Mouse (Mus musculus): Measurements from ENCODE around the gene Plxnb3. TPM values are rescaled to one million over a fixed set of nuclear protein-coding genes. Genes with fewer than 3 reads are reported as not detected.

Gene Plxnb3
- polyA plus RNA-seq, 1 experiment: 0.41 TPM

DNA sequence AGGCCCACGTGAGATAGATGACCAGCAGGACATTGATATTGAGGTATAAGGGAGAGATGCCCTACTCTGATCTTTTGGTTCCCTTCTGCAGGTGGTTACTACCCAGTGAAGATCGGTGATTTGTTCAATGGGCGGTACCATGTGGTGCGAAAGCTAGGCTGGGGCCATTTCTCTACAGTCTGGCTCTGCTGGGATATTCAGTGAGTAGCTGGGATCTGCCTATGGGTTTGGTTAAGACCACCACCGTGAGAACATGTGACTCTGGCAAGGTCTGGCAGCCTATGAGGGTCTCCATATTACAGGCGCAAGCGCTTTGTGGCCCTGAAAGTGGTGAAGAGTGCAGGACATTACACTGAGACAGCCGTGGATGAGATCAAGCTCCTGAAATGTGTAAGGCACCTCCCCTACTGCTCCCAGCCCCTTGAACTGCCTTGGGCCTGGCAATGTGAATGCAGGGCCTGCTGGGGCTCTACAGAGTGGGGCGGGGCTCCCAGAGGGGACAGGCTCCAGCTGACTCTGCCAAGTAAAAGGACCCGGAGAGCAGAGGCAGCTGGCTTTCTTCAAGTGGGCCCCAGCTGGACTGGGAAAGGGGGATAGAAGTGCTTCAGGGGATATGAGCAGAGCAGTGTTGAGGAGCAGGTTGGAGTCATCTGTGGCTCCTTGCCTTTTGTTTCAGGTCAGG lies 18.1 kb downstream of the Plxnb3 start:
- WGBS: 70% methylated on average over 10 of the region's 10 CpGs
- DNase-seq (ENCODE audit: low read depth, low spot score): no peak

DNA sequence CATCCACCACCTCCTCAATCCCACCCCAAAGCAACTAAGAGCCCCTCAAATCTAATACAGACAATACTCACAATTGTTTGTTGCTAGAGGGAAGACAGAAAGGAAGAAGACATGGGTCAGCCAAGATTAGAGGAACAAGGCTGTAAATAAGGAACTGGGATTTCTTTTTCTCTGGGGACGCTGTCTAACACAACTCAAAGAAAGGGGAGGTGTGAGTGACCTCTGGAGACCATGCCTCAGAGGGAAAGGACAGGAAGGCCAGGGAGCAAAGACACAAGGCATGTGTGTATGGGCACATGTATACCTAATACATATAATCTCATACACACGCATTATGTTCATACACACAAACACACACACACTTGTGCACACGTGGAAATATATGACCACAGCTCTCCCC lies 25.3 kb downstream of the Plxnb3 start:
- DNase-seq (ENCODE audit: low read depth, low spot score): no peak

DNA sequence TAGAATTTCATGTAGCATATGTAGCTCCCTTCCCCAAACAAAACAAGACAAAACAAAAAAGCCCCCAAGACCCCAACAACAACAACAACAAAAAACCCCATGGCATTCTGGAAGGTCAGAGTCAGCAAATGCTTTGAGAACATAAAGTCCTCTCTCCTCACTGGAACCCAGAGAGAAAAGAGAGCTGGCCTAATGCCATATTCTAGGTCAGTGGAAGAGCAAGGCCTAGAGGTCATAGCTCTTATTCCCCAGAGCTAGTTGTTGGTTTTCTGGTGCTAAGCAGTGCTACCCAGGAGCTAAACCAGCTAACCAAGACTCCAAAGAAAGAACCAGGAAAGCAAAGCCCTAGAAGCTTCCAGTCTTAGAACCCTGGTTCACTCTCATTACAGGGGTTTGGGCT lies 28.8 kb downstream of the Plxnb3 start:
- DNase-seq (ENCODE audit: low read depth, low spot score): no peak

More for the DNA sequence above, 25.3 kb downstream of the Plxnb3 start:
- WGBS: 76% methylated on average over 3 of the region's 3 CpGs

DNA sequence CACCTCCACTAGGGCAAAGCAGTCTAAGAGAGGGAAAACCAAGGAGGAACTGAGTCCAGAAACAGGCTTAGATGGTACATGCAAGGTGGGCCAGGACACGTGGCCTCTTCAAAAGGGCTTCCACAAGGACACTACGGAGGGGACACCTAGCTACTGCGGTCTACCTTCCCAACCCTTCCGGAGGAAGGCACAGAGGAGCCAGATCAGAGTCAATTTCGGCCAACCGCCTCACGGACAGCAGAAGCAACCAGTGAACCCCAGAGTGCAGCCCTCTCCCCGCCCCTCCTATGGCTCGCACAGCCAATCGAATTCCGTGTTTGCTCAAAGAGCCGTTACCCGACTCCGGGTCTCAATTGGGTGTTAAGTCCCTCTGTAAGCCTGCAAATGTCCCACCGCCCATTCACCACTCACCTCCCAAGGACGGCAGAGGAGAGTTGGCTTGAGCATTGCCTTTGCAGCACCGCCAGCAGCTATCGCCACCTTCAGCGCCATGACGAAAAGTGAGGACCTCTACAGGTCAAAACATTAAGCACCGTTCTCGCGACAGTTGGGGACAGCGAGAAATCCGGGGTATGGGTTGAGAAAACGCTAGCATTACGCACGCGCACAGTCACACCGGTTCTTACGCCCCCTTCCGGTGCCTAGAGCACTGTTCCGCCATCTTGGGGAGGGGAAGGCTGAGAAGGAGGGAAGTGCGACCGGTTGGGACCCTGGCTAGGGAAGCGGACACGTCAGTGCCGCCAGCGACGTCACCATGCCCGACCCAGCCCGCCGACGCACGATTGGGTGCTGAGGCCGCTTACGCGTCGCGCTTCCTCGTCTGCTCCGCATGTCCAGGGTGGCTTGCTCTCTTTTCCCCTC lies 29.7 kb downstream of the Plxnb3 start, which contains the start of the genes Idh3g and Ssr4:
Gene Idh3g (minus strand): TSS at position 534 of the 861 bp plus-strand sequence.
Gene Ssr4 (plus strand): TSS at position 665 of the 861 bp plus-strand sequence.
- 22% methylated on average over 52 of the region's 52 CpGs for WGBS

DNA sequence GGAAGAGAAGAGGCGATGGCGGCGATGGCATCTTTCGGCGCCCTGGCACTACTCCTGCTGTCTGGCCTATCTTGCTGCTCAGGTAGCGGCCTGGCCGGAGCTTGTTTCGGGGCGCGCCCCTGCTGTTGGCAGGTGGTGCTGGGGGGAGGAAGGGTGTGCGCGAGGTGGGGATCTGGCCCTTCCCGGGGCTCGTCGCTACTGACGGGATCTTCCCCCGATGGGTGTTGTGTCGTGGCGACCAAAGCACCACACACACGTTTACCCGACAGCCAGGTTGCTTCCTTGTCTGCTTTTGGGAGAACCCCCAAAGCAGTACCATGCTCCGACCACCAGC lies 30.3 kb downstream of the Plxnb3 start:
- WGBS: 17% methylated on average over 22 of the region's 22 CpGs
- no peak for DNase-seq (ENCODE audit: low read depth, low spot score)

More for the DNA sequence above, 29.7 kb downstream of the Plxnb3 start, which contains the start of the genes Idh3g and Ssr4:
- peak; percentile 88 for DNase-seq (ENCODE audit: low read depth, low spot score)

DNA sequence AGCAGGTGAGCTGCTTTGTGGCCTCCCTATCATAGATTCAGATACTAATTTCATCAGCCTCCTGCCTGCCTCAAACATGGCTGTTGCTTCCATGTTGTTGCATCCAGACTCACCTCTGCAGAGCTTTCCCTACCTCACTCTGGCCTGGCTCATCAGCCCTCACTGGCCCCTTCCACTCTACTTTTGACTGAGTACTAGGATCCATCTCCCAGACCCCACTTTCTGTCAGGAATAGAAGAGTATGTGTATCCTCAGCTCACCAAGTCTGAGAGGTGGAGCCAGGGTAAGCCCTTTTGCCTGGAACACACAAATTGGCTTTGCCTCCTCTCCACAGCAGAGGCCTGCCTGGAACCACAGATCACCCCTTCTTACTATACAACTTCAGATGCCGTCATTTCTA lies 31.6 kb downstream of the Plxnb3 start:
- WGBS: 92% methylated on average over 1 of the region's 1 CpGs
- DNase-seq (ENCODE audit: low read depth, low spot score): no peak

DNA sequence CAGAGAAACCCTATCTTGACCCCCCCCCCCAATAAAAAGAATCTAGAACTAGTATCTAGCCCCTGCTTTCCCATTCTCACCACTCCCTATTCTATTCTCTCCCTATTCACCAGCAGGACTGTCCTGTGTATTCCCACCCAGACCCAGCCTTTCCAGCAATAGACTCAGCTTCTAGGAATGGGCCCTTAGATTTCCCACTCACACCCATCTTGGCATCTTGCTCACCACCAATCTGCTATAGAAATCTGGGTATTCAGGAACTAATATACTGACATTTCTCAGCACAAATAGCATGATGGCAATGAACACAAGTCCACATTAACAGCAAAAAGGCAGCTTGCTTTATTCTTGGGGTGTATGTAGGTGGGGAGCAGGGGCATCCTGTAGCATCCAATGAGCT lies 36.1 kb downstream of the Plxnb3 start:
- DNase-seq (ENCODE audit: low read depth, low spot score): no peak

DNA sequence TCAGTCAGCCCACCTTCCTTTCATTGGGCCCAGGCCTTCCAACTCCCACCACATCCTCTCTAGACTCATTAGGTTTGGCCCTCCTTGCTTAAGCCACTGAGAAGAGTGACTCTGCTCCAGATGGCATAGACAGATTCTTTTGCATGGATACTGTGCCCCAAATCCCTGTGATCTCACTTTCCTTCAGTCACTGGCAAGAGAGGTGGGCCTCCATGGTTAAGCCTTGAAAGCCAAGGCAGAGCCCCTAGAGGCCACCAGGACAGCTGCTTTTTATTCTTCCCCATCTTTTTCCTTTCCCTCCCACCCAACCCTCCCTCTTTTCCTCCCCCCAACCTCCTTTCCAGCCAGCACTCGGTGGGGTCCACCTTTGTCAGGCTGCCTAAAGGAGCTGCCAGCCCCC lies 36.6 kb downstream of the Plxnb3 start:
- DNase-seq (ENCODE audit: low read depth, low spot score): no peak
- 65% methylated on average over 1 of the region's 1 CpGs for WGBS

DNA sequence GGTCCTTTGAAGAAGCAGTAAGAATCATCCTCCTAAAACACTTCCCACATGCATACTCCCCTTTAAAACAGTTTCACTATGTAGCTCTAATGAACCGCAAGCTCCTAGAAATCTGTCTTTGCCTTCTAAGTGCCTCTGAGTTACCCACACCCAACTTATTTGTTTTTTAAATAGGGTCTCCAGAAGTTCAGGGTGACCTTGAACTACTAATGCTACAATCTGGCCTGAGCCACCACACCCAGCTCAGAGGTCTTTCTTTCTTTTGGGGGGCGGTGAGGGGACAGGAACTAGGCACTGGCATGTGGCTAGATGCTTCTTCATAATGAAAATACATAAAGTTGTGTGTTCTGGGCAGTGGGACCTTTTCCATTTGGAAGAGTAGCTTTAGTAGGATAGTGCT lies 40.6 kb downstream of the Plxnb3 start:
- WGBS: 81% methylated on average over 2 of the region's 2 CpGs

DNA sequence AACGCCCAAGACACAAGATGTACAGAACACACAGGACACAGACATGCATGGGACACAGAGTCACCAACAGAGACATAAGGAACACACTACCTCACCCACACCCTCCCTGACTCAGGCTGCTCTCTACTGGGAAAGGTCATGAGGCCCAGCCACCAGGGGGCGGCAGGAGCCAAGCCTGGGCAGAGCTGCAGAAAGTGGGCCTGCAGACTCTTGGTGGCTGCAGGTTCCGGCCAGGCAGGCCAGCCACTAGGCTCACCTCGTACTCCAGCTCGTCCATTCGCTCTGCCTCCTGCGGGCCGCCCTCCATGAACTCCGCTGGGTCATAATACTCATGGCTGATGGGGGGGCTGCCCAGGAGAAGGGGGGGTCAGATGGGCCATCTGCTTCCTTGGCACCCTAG lies 41.6 kb downstream of the Plxnb3 start:
- WGBS: 47% methylated on average over 9 of the region's 9 CpGs
- no peak for DNase-seq (ENCODE audit: low read depth, low spot score)

More for the DNA sequence above, 40.6 kb downstream of the Plxnb3 start:
- no peak for DNase-seq (ENCODE audit: low read depth, low spot score)

DNA sequence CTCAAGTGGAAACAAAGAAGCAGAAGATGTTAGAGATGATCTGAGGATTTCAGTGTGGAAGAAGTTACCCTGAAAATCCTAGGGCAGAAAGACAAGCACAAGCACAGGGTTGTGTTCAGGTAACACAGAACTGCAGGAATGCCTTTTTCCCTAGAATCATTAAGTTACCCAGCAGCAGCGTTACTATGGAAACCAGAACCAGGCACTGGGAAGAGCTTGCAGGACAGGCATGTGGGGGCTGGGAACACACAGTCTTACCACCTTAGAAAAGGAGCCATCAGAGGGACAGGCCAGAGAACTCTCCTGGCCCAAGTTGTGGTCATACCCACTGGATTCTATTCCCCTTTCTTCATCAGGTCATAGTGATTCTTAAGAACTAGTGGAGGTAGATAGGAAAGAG lies 48.9 kb downstream of the Plxnb3 start:
- 41% methylated on average over 1 of the region's 1 CpGs for WGBS
- no peak for DNase-seq (ENCODE audit: low read depth, low spot score)

DNA sequence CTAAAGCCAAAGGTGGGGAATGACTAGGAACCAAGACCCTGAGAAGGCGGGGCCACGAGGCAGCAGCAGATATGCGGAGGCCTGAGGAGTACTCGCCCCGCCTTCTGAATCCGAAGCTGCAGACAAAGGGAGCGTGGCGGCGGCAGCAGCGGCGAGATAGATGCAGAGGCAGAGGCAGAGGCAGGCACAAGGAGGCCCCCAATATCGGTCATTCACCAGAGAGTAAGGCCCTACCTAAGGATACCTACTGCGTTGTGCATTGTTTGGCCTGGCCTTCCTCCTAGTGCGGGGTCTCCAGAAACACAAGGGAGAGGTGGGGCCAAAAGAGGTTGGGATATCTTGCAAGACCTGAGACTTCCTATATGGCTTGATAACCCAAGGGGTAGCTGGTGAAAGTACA lies 58.2 kb downstream of the Plxnb3 start:
- 17% methylated on average over 14 of the region's 14 CpGs for WGBS
- no peak for DNase-seq (ENCODE audit: low read depth, low spot score)

DNA sequence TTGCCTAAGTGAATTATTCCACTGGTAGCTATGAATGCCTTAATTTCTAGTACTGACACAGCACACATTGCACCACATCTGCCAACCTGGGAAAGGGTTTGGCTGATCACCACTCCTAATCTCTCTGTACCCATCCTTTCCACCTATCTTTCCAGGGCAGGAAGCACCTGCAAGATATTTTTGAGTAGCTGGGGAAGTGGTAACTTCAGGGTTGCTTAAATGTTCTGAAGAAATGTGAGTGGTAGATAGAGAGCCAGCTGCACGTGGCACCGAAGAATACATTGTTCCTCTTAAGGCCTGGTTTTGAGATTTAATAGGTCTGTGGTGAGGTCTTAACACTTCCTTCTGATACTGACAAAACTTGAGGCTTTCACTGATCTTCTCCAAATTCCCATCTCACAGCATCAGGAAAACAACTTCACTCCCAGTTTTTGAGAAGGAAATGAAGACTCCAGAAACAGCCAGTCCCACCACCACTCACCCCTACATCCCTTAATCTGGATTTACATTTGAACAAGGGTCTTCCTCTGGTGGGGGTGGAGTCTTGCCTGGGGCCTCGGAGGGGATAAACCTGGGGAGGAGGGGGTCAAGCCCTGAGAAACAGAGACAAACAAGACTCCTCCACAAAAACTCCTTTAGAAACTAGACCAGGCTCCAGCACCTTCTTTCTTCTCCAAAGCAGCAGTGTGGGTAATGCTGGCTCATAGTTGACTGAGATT lies 59.9 kb downstream of the Plxnb3 start:
- 65% methylated on average over 3 of the region's 3 CpGs for WGBS
- no peak for DNase-seq (ENCODE audit: low read depth, low spot score)

Other genes with a start within 250 kb of the Plxnb3 start
- gene Dusp9, start 117.7 kb upstream of the Plxnb3 start, polyA plus RNA-seq (2012; rRNA removed): 0.20 and 0.49 TPM in 2 replicates
- gene Pnck, start 97.0 kb upstream of the Plxnb3 start, polyA plus RNA-seq (2012; rRNA removed): 10.8 and 14.1 TPM in 2 replicates
- gene Slc6a8, start 83.9 kb upstream of the Plxnb3 start, polyA plus RNA-seq (2012; rRNA removed): 323 and 534 TPM in 2 replicates
- 96.4 and 97.6 TPM in 2 replicates for gene Bcap31, start 40.9 kb upstream of the Plxnb3 start, polyA plus RNA-seq (2012; rRNA removed)
- 39.7 and 75.9 TPM in 2 replicates for gene Abcd1, start 40.5 kb upstream of the Plxnb3 start, polyA plus RNA-seq (2012; rRNA removed)
- gene Srpk3, start 17.3 kb downstream of the Plxnb3 start, polyA plus RNA-seq (2012; rRNA removed): 7.4 and 10.5 TPM in 2 replicates
- gene Idh3g, start 29.8 kb downstream of the Plxnb3 start, polyA plus RNA-seq (2012; rRNA removed): 245 and 314 TPM in 2 replicates
- 280 and 308 TPM in 2 replicates for gene Ssr4, start 29.9 kb downstream of the Plxnb3 start, polyA plus RNA-seq (2012; rRNA removed)
- gene Pdzd4, start 67.9 kb downstream of the Plxnb3 start, polyA plus RNA-seq (2012; rRNA removed): 0.99 and 1.0 TPM in 2 replicates
- 0.12 and 0.30 TPM in 2 replicates for gene Avpr2, start 135.0 kb downstream of the Plxnb3 start, polyA plus RNA-seq (2012; rRNA removed)
- gene L1cam, start 139.0 kb downstream of the Plxnb3 start, polyA plus RNA-seq (2012; rRNA removed): 22.3 and 41.7 TPM in 2 replicates
- gene Arhgap4, start 164.8 kb downstream of the Plxnb3 start, polyA plus RNA-seq (2012; rRNA removed): 23.9 and 25.9 TPM in 2 replicates
- gene Naa10, start 164.9 kb downstream of the Plxnb3 start, polyA plus RNA-seq (2012; rRNA removed): 95.2 and 104 TPM in 2 replicates
- 5.6 and 7.3 TPM in 2 replicates for gene Renbp, start 173.8 kb downstream of the Plxnb3 start, polyA plus RNA-seq (2012; rRNA removed)
- 38.2 and 50.9 TPM in 2 replicates for gene Hcfc1, start 209.3 kb downstream of the Plxnb3 start, polyA plus RNA-seq (2012; rRNA removed)